Mouse (Mus musculus): ENCODE measurements around the gene Lrrc25. TPM values are rescaled to one million over a fixed set of nuclear protein-coding genes. Genes with fewer than 3 reads are reported as not detected.

Gene Lrrc25
- polyA plus RNA-seq, 1 experiment from 2014 or later, result 2.1 TPM

GRCm38 (mm10) chr8:70601271-70601649, 14.7 kb upstream of the Lrrc25 start:
- peaks cover 14% of the 10 kb centered on the region; the same call in 1 of the 2 replicates for H3K36me3 ChIP-seq (ENCODE audit: control insufficient read depth, insufficient read depth)
- H3K4me2 ChIP-seq (replicated peaks; ENCODE audit: low read depth), result peak overlapping the region; percentile 35
- 4% methylated on average over 26 of the region's 26 CpGs for WGBS
- no peaks in the 10 kb centered on the region; the same call in 1 of the 2 replicates for H3K4me1 ChIP-seq (replicated peaks; ENCODE audit: control insufficient read depth, insufficient read depth, low read length)
- H3K9me3 ChIP-seq (ENCODE audit: control insufficient read depth), result no peaks in the 10 kb centered on the region
- no peak for TF ChIP-seq CTCF (IDR thresholded peaks at IDR 0.05; ENCODE audit: low read depth)
- H3K4me3 ChIP-seq (ENCODE audit: low read depth, low read length), result no peak overlapping the region
- H3K27ac ChIP-seq (ENCODE audit: low read depth, low read length), result no peak overlapping the region; the same call in 1 of the 2 replicates
- no peaks in the 10 kb centered on the region for H3K27me3 ChIP-seq (replicated peaks; ENCODE audit: control insufficient read depth, insufficient read depth, low read length)
- no peak overlapping the region for H3K9ac ChIP-seq (ENCODE audit: low read depth, low read length)
- no peak; the same call in 1 of the 2 replicates for ATAC-seq

DNA sequence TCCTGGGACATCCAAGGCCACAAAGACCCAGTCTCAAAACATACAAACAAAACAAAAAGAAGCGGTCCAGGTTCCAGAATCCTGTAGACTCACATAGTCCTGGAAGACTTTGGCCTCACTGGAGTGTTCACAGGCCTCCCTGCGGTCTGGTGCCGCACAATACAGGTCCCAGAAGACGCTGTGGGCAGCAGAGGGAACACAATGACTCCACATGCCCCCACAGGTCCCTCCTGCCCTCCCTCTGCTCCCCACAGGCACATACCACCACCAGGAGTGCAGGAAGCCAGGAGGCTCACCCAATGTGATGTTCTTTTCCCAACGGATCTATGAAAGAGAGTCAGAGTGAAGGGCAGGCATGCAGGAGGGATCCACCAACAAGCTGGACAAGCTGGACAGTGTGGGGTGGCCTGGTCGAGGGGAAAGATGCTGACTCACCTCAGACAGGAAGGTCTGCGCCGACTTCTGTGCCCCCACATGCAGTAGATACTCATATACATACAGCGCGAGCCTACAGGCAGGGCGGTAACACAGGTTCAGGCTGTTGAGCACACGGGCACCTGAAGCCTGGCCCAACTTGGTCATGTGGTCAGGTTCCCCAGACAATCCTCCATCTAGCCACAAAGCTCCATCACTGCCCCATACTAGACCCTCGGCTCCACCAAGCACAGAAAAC, 13.7 kb upstream of the Lrrc25 start:
- no peak overlapping the region for H3K9ac ChIP-seq (ENCODE audit: low read depth, low read length)
- H3K4me1 ChIP-seq (replicated peaks; ENCODE audit: control insufficient read depth, insufficient read depth, low read length), result no peaks in the 10 kb centered on the region; the same call in 1 of the 2 replicates
- H3K36me3 ChIP-seq (ENCODE audit: control insufficient read depth, insufficient read depth), result peaks cover 9% of the 10 kb centered on the region; the same call in 1 of the 2 replicates
- no peak for TF ChIP-seq CTCF (IDR thresholded peaks at IDR 0.05; ENCODE audit: low read depth)
- H3K9me3 ChIP-seq (ENCODE audit: control insufficient read depth), result no peaks in the 10 kb centered on the region
- no peak overlapping the region for H3K4me2 ChIP-seq (replicated peaks; ENCODE audit: low read depth)
- WGBS, result 91% methylated on average over 13 of the region's 13 CpGs
- ATAC-seq, result no peak
- no peak overlapping the region; the same call in 1 of the 2 replicates for H3K27ac ChIP-seq (ENCODE audit: low read depth, low read length)
- no peaks in the 10 kb centered on the region for H3K27me3 ChIP-seq (replicated peaks; ENCODE audit: control insufficient read depth, insufficient read depth, low read length)
- no peak overlapping the region for H3K4me3 ChIP-seq (ENCODE audit: low read depth, low read length)

- no peak overlapping the region for H3K4me2 ChIP-seq (replicated peaks; ENCODE audit: low read depth)
- no peak overlapping the region for H3K4me3 ChIP-seq (ENCODE audit: low read depth, low read length)
- H3K9me3 ChIP-seq (ENCODE audit: control insufficient read depth), result no peaks in the 10 kb centered on the region
- H3K9ac ChIP-seq (ENCODE audit: low read depth, low read length), result no peak overlapping the region
- no peak for TF ChIP-seq CTCF (IDR thresholded peaks at IDR 0.05; ENCODE audit: low read depth)
- H3K4me1 ChIP-seq (replicated peaks; ENCODE audit: control insufficient read depth, insufficient read depth, low read length), result 0 out of 2 replicates have a peak, but pooled peaks cover 6% of the 10 kb centered on the region
- WGBS, result 88% methylated on average over 7 of the region's 7 CpGs
- no peak for ATAC-seq
- H3K36me3 ChIP-seq (ENCODE audit: control insufficient read depth, insufficient read depth), result no peaks in the 10 kb centered on the region
- H3K27me3 ChIP-seq (replicated peaks; ENCODE audit: control insufficient read depth, insufficient read depth, low read length), result no peaks in the 10 kb centered on the region
- H3K27ac ChIP-seq (ENCODE audit: low read depth, low read length), result no peak overlapping the region
Observed at GRCm38 (mm10) chr8:70604558-70604957, 11.4 kb upstream of the Lrrc25 start.

DNA sequence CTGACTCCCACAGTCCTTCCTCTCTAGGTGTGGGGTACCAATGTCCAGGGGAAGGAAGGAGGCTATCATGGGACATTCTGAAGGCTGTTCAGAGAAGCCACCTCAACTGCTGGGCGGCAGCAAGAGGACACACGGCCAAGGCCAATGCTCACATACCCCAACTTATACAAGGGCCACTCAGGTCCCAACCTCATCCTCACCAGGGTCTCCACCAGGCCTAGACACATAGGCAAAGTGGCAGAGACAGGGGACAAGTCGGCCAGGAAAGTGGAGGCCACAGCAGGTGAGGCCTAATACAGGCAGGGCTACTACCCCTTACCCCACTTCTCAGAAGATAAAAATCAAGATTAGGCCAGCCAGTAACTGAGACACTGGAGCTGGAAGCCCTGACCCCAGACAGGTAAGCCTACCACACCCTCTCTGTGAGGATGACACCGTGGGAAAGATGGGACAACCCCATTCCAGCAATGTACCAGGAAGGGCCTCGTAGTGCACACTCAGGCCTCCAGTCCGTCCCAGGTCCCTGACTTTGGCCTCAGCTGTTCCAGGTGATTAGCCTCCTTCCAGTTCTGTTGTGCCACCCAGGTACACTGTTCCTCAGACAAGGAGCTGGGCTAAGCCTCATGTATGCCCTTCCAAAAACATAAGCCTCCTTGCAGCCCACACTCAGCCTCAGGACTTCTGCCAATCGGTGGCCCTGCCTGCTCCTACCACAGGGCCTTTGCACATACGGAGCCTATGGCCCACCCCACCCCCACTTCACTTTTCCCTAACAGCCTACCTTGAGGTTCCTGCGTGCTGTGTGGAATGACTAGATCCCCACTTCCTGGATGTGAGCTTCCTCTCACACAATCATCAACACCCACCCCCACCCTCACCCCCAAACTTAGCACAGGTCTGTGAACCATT, 9.8 kb upstream of the Lrrc25 start:
- 72% methylated on average over 9 of the region's 9 CpGs for WGBS
- H3K9me3 ChIP-seq (ENCODE audit: control insufficient read depth), result no peaks in the 10 kb centered on the region
- H3K4me2 ChIP-seq (replicated peaks; ENCODE audit: low read depth), result no peak overlapping the region

GRCm38 (mm10) chr8:70606780-70607602, 9.0 kb upstream of the Lrrc25 start:
- peak overlapping the region; percentile 56 for H3K4me3 ChIP-seq (ENCODE audit: low read depth, low read length)
- no peak for TF ChIP-seq CTCF (IDR thresholded peaks at IDR 0.05; ENCODE audit: low read depth)
- WGBS, result 64% methylated on average over 18 of the region's 18 CpGs
- H3K4me2 ChIP-seq (replicated peaks; ENCODE audit: low read depth), result peak overlapping the region; percentile 96
- no peak overlapping the region for H3K27ac ChIP-seq (ENCODE audit: low read depth, low read length)
- 0 out of 2 replicates have a peak, but pooled peaks cover 9% of the 10 kb centered on the region for H3K4me1 ChIP-seq (replicated peaks; ENCODE audit: control insufficient read depth, insufficient read depth, low read length)
- H3K27me3 ChIP-seq (replicated peaks; ENCODE audit: control insufficient read depth, insufficient read depth, low read length), result no peaks in the 10 kb centered on the region
- H3K36me3 ChIP-seq (ENCODE audit: control insufficient read depth, insufficient read depth), result no peaks in the 10 kb centered on the region
- H3K9me3 ChIP-seq (ENCODE audit: control insufficient read depth), result no peaks in the 10 kb centered on the region
- ATAC-seq, result no peak
- peak overlapping the region; percentile 68 for H3K9ac ChIP-seq (ENCODE audit: low read depth, low read length)

More for the DNA sequence above, 9.8 kb upstream of the Lrrc25 start:
- 0 out of 2 replicates have a peak, but pooled peaks cover 9% of the 10 kb centered on the region for H3K4me1 ChIP-seq (replicated peaks; ENCODE audit: control insufficient read depth, insufficient read depth, low read length)
- no peaks in the 10 kb centered on the region for H3K27me3 ChIP-seq (replicated peaks; ENCODE audit: control insufficient read depth, insufficient read depth, low read length)
- H3K27ac ChIP-seq (ENCODE audit: low read depth, low read length), result no peak overlapping the region
- no peak overlapping the region for H3K9ac ChIP-seq (ENCODE audit: low read depth, low read length)
- no peak for ATAC-seq
- no peak overlapping the region for H3K4me3 ChIP-seq (ENCODE audit: low read depth, low read length)
- H3K36me3 ChIP-seq (ENCODE audit: control insufficient read depth, insufficient read depth), result no peaks in the 10 kb centered on the region
- TF ChIP-seq CTCF (IDR thresholded peaks at IDR 0.05; ENCODE audit: low read depth), result no peak

All from intestine, postnatal 0 days (tissue).